Mouse (Mus musculus): ENCODE results near the gene Myh10.

GRCm38 (mm10) chr11:68732066-68732465 is 40.7 kb downstream of the Myh10 start:
- TF ChIP-seq CTCF (IDR thresholded peaks at IDR 0.05; ENCODE audit: low read depth) = no peak
- TF ChIP-seq EP300 (optimal IDR thresholded peaks at IDR 0.05) = no peak

Measured in stomach, postnatal 0 days (tissue).